Mouse (Mus musculus) testis, adult 2 months (tissue): ENCODE data around the gene Kbtbd13. TPM values are rescaled to one million over a fixed set of nuclear protein-coding genes. Genes with fewer than 3 reads are reported as not detected.

Experiments
- H3K27ac ChIP-seq: fragments of 200-500 bp; 2 replicates; pipeline ENCODE4 v1.5.1; 2012; ENCODE audit warnings: low read depth, low read length; ENCODE audit not compliant: control insufficient read depth, insufficient read depth
- H3K27me3 ChIP-seq: fragments of 200-500 bp; 2 replicates; pipeline ENCODE4 v1.6.1; 2012; ENCODE audit warnings: mild to moderate bottlenecking, low read length, moderate library complexity; ENCODE audit not compliant: control insufficient read depth, insufficient read depth
- H3K36me3 ChIP-seq: fragments of 200-500 bp; 2 replicates; pipeline ENCODE4 v1.6.1; 2012; ENCODE audit warnings: mild to moderate bottlenecking, low read length; ENCODE audit not compliant: control insufficient read depth, insufficient read depth
- H3K4me1 ChIP-seq: fragments of 200-500 bp; 2 replicates; pipeline ENCODE4 v1.6.1; 2012; ENCODE audit warnings: low read length; ENCODE audit not compliant: control insufficient read depth, insufficient read depth
- H3K4me3 ChIP-seq: fragments of 200-500 bp; 2 replicates; pipeline ENCODE4 v1.5.1; 2012; ENCODE audit warnings: low read depth, mild to moderate bottlenecking, low read length, moderate library complexity, mixed read lengths; ENCODE audit not compliant: control insufficient read depth
- CTCF ChIP-seq: fragments of 200-500 bp; IDR thresholded peaks from 2 replicates; pipeline ENCODE4 v1.5.1; 2012; ENCODE audit warnings: low read depth, mild to moderate bottlenecking, inconsistent platforms, low read length, moderate library complexity; ENCODE audit not compliant: control insufficient read depth, insufficient read depth, insufficient replicate concordance
- POLR2A ChIP-seq: fragments of 200-500 bp; IDR thresholded peaks from 2 replicates; pipeline ENCODE4 v1.6.1; 2012; ENCODE audit warnings: low read depth, mild to moderate bottlenecking, inconsistent platforms, low read length, moderate library complexity; ENCODE audit not compliant: control insufficient read depth
- polyA plus RNA-seq: library from polyadenylated mRNA; depleted of rRNA; stranded (reverse); fragments of >200 nt; gene quantifications from 2 replicates; pipeline ENCODE4 v1.2.3, GENCODE M21; 2012

The Kbtbd13 gene
- polyA plus RNA-seq, 1 experiment: 0.23 TPM

DNA sequence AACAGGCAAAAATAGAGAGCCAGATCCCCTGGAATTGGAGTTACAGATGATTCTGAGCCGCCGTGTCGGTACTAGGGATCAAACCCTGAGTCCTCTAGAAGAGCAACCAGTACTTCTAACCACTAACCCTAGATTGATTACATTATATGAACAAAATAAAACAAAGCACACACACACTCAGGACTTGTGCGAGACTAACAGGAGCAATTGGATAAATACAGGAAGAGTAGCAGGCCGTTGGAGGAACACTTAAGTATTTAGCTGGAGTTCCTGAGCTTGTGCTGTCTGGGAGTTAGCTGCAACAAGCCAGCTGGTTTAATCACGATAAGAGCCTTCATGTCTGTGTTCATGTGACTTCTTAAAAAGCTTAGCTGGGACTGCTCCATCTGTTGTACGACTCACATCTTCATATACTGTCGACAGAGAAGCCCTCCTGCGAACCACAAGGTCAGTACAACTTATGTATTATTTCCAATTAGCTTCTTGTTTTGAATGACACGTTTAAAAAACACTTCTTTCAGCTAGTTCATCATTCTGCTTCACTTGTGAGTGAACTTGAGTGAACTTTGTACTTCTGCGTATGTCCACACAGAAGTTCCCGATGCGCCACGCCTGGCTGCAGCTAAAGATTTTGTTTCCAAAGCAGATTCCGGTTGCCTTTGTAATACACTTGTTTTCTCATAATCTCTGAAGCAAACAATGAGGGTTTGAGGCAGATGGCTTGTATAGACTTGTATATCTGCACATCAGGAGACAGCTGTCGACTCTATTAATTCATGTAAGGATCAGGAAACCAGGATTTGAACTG is 30.6 kb downstream of the Kbtbd13 start, which contains the start of gene Ubap1l:
Gene Ubap1l, plus strand, starts transcription at position 401 of the 808 bp plus-strand sequence.
- H3K4me1 ChIP-seq: no peaks in the 10 kb centered on the region
- peaks cover 3% of the 10 kb centered on the region for H3K36me3 ChIP-seq
- no peak within 1 kb of the TSS for H3K4me3 ChIP-seq
- TF ChIP-seq CTCF: no peak
- TF ChIP-seq POLR2A: no peak
- H3K27ac ChIP-seq: no peak within 1 kb of the TSS
- H3K27me3 ChIP-seq: no peaks in the 10 kb centered on the region

DNA sequence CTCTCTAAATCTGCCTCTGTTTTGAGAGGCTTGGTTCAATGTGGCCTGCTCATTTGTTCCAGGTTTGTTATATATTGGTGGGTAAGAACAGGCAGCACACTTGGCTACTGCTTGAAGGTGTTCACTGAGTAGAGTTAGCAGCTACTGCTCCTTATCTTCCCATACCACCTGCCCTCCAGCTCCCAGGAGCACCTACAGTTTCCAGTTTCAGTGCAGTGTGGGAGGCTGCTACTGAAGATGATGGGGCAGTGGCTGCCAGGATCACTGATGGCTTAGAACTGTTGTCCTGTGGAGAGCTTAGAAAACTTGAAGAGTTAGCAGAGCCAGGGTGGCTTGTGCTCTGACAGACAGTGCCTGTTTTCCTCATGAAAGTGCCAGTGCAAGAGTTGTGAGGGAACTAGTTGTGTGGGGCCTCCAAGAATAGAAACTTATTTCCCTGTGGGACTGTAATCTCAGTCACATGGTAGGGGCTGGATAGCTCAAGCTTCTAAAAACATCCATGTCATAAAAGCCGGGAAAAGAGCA is 32.4 kb downstream of the Kbtbd13 start:
- Histone ChIP-seq H3K36me3 (peaks cover 5% of the 10 kb centered on the region), H3K4me3 (no peak overlapping the region), H3K4me1 (no peaks in the 10 kb centered on the region), H3K27ac (no peak overlapping the region), H3K27me3 (no peaks in the 10 kb centered on the region)
- TF ChIP-seq CTCF: no peak

DNA sequence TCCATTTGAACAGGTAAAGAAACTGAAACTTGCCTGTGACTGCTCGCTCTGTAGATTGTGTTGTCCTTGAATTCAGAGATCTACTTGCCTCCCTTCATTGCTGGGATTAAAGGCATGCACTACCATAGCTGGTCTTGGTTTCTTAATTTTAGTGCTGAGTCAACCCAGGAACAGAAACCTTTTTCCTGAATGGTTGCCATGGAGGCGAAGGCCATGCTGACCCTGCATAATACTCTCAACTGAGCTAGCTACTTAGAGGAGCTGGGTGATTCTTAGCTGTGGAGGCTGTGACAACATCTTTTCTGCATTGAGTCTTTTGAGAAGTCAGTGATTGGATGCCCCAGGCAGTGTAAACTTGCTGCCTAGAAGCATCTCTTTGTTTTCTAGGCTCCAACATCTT is 34.5 kb downstream of the Kbtbd13 start:
- no peak for TF ChIP-seq CTCF
- no peak for TF ChIP-seq POLR2A
- peaks cover 5% of the 10 kb centered on the region for H3K36me3 ChIP-seq
- H3K27ac ChIP-seq: no peak overlapping the region
- H3K4me1 ChIP-seq: no peaks in the 10 kb centered on the region
- H3K27me3 ChIP-seq: no peaks in the 10 kb centered on the region
- no peak overlapping the region for H3K4me3 ChIP-seq

DNA sequence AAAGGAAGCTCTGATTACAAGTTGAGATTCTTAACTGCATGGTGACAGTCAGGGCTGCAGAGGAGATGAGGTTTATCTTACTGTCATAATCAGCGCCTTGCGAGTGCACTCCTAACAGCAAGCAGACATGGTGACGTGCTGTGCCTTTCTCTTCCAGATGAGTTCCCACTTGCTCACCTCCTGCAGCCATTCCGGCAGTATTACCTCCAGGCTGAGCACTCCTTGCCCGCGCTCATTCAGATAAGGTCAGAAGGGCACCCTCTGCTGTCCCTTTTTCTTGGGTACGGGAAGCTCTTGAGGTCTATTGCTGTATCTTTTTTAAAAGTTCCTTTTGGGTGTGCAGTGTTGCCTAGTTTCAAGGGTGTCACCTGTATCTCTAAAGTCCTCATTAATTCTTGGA is 34.9 kb downstream of the Kbtbd13 start:
- TF ChIP-seq CTCF (no peak), POLR2A (no peak)
- no peak overlapping the region for H3K27ac ChIP-seq
- H3K36me3 ChIP-seq: peaks cover 5% of the 10 kb centered on the region
- no peaks in the 10 kb centered on the region for H3K4me1 ChIP-seq
- H3K4me3 ChIP-seq: no peak overlapping the region
- no peaks in the 10 kb centered on the region for H3K27me3 ChIP-seq

DNA sequence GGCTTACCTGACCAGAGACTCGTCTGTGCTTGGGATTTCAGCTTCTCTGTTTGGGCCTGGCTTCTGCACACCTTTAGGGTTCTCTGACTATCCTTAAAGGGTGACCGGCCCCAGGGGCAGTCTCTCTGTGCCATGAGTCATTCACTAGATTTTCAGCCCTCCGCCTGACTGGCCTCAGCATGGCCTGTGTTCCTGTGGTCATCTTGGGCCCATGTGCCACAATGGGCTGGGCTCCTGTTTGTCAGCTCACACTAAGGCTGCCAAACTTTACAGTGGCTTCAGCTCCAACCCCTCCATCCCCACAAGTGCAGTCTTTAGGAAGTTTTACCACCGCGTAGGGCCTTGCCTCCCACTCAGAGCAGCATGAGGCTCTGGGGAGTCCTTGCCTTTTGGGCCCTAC is 38.2 kb downstream of the Kbtbd13 start:
- H3K4me1 ChIP-seq: no peaks in the 10 kb centered on the region
- H3K27me3 ChIP-seq: no peaks in the 10 kb centered on the region
- H3K36me3 ChIP-seq: peaks cover 3% of the 10 kb centered on the region
- H3K4me3 ChIP-seq: no peak overlapping the region
- no peak overlapping the region for H3K27ac ChIP-seq
- TF ChIP-seq CTCF: no peak
- no peak for TF ChIP-seq POLR2A

DNA sequence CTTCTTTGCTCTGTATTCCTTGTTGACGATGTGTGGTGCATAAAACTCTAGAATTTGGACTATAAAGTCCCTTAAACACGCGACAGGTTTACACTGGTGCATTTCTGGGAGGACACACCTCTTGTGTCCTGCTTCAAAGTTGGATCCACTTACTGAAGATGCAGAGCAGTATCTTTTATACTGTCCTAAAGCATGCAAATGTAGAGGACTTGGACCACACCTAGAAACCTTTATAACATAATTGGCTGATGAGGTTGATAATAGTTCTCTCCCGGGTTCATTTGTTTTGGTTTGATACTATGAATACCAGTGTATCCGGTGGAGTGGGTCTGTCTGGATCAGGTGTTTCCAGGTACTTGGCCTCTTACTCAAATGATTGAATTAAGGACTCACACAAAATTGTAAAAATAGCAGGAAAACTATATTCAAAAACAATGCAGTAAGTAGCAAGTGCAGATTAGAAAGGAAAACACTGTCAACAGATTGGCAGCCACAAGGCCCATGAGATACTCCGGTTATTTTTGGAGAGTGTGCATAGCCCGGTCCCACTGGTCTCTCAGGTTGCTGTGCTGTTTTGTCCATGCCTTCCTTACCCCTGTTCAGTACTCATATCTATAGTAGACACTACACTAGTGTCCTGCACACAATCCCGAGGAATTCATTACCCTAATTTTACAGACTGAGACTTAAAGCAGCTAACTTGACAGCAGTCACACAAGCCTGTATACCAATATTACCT is 44.2 kb downstream of the Kbtbd13 start:
- TF ChIP-seq CTCF: no peak
- no peak for TF ChIP-seq POLR2A
- peak overlapping the region; percentile 91 for H3K4me3 ChIP-seq
- H3K27ac ChIP-seq: peak overlapping the region; percentile 79
- H3K27me3 ChIP-seq: no peaks in the 10 kb centered on the region
- H3K36me3 ChIP-seq: no peaks in the 10 kb centered on the region
- H3K4me1 ChIP-seq: peaks cover 7% of the 10 kb centered on the region

DNA sequence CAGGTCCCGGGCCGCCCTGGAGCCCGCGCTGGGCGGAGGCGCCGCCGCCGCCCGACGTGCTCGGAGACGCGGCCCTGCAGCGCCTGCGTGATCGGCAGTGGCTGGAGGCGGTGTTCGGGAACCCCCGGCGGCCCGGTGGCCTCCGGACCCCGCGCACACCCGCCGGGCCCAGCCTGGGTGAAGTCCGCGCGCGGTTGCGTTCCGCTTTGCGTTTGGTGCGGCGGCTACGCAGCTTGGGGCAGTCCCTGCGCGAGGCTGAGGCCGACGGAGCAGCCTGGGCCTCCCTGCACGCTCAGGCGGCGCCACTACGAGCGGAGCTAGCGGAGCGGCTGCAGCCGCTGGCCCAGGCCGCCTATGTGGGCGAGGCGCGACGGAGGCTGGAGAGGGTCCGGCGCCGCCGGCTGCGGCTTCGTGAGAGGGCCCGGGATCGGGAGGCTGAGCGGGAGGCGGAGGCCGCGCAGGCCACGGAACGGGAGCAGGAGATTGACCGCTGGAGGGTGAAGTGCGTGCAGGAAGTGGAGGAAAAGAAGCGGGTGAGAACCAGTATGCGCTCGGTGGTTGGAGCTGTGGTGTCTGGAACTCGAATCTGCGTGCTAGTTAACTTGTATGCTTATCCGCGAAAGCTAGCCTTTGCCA is 44.9 kb downstream of the Kbtbd13 start:
- Histone ChIP-seq H3K27me3 (no peaks in the 10 kb centered on the region), H3K27ac (peak overlapping the region; percentile 79), H3K4me3 (peak overlapping the region; percentile 91), H3K36me3 (no peaks in the 10 kb centered on the region), H3K4me1 (peaks cover 7% of the 10 kb centered on the region)
- TF ChIP-seq CTCF (no peak), POLR2A (peak; percentile 36)
